Mouse (Mus musculus) intestine, embryonic 14.5 days (tissue): Measurements from ENCODE around the gene Crygb. TPM values are rescaled to one million over a fixed set of nuclear protein-coding genes. Genes with fewer than 3 reads are reported as not detected.
"Not testable (repeated sequence)": the region's sequence is repeated elsewhere in the genome, so short reads cannot be mapped to it uniquely, and the experiment has no call there.

Source experiments
- ATAC-seq: fragments of 200-750 bp; cut with Nextera tagmentation; replicated peaks from 2 replicates; pipeline ENCODE4 v1.8.0; 2017; ENCODE audit warnings: low read depth, moderate number of reproducible peaks, moderate TSS enrichment, moderate library complexity; ENCODE audit not compliant: low FRiP score, low TSS enrichment
- DNase-seq: peaks from one replicate; pipeline ENCODE4 v3.0.0-alpha.2; 2018; ENCODE audit warnings: low spot score
- H3K27ac ChIP-seq: fragments of 300-500 bp; sonication (generic); 2 replicates; pipeline ENCODE4 v1.5.1; 2014; ENCODE audit warnings: low read depth, mild to moderate bottlenecking, control low read depth
- H3K27me3 ChIP-seq: fragments of 300-500 bp; sonication (generic); replicated peaks from 2 replicates; pipeline ENCODE4 v1.6.1; 2014; ENCODE audit warnings: low read length, control low read depth; ENCODE audit not compliant: control insufficient read depth, insufficient read depth
- H3K36me3 ChIP-seq: fragments of 300-500 bp; sonication (generic); 2 replicates; pipeline ENCODE4 v1.6.1; 2014; ENCODE audit warnings: low read length, control low read depth; ENCODE audit not compliant: control insufficient read depth, insufficient read depth
- H3K4me1 ChIP-seq: fragments of 300-500 bp; sonication (generic); replicated peaks from 2 replicates; pipeline ENCODE4 v1.6.1; 2014; ENCODE audit warnings: low read length, control low read depth, mixed read lengths; ENCODE audit not compliant: control insufficient read depth, insufficient read depth
- H3K4me2 ChIP-seq: fragments of 300-500 bp; sonication (generic); 2 replicates; pipeline ENCODE4 v1.6.1; 2014; ENCODE audit warnings: low read length
- H3K4me3 ChIP-seq: fragments of 300-500 bp; sonication (generic); 2 replicates; pipeline ENCODE4 v1.5.1; 2014; ENCODE audit warnings: low read depth, low read length, control low read depth, mixed read lengths
- H3K9ac ChIP-seq: fragments of 300-500 bp; sonication (generic); 2 replicates; pipeline ENCODE4 v1.6.1; 2014; ENCODE audit warnings: mild to moderate bottlenecking, low read length
- H3K9me3 ChIP-seq: fragments of 300-500 bp; sonication (generic); 2 replicates; pipeline ENCODE4 v1.6.1; 2016; ENCODE audit warnings: low read length, control low read depth; ENCODE audit not compliant: control insufficient read depth
- WGBS: fragments of 180-500 bp; shearing (Covaris S2); extraction: QIAGEN DNeasy Blood & Tissue Kit; methylation state at CpG from one replicate; pipeline ENCODE4 v1.1.7; 2014; 5-methylcytosine and 5-hydroxymethylcytosine counted together
- polyA plus RNA-seq: library from polyadenylated mRNA; unstranded; fragments of >200 nt; fragmentation: Nextera tagmentation; extraction: Ambion mirVana; gene quantifications from 2 replicates; pipeline ENCODE4 v1.2.1, GENCODE M21; 2014

Crygb gene
- polyA plus RNA-seq, 1 experiment from 2014 or later: not detected

DNA sequence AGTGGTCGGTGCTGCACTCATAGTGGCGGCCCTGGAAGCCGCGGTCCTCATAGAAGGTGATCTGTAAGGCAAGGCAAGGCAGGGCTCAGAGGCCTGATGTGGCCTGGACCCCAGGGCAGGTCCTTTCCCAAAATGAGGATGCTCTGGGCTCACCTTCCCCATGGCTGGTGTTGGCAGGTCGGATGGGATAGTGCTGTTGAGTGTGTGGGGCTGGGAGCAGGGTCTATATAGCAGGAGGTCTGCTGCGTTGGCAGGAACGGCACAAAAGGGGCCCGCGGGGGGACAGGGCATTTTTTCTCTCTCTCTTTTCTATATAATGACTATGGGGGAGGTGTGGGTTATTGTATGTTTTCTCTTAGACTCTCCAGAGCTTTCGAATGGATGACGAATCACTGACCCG lies 31.1 kb downstream of the Crygb start, which contains the start of gene Cryge:
TSS of gene Cryge (minus strand) at position 198 of the 400 bp plus-strand sequence.
- H3K27ac ChIP-seq, DNase-seq, H3K4me1 ChIP-seq, H3K36me3 ChIP-seq, H3K4me2 ChIP-seq, H3K9ac ChIP-seq, ATAC-seq, H3K27me3 ChIP-seq, H3K4me3 ChIP-seq, H3K9me3 ChIP-seq: not testable (repeated sequence)
- 74% methylated on average over 10 of the region's 12 CpGs for WGBS

DNA sequence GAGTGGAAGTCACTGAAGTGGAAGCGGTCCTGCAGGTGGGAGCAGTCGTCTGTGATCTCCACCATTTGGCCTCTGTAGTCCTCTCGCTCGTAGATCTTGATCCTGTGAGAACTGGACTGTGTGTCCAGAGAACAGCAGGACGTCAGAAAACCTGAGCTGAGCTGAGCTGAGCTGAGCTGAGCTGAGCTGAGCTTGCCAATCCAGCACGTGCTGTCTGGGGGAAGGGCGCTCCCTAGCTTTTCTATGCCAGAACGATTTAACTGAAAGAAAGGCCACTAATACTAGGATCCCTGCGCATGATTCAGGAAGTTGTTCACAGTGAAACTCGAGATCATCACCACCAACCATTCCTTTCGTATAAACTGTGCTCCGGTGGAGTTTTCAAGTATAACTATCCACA lies 33.3 kb downstream of the Crygb start:
- H3K4me2 ChIP-seq: no peak overlapping the region
- DNase-seq (no peak), ATAC-seq (no peak)
- no peaks in the 10 kb centered on the region for H3K36me3 ChIP-seq
- no peaks in the 10 kb centered on the region for H3K4me1 ChIP-seq
- H3K27ac ChIP-seq: no peak overlapping the region
- 57% methylated on average over 12 of the region's 12 CpGs for WGBS
- H3K27me3 ChIP-seq: no peaks in the 10 kb centered on the region
- no peak overlapping the region for H3K4me3 ChIP-seq
- H3K9me3 ChIP-seq: 0 out of 2 replicates have a peak, but pooled peaks cover 4% of the 10 kb centered on the region
- no peak overlapping the region for H3K9ac ChIP-seq

GRCm38 (mm10) chr1:65046401-65047109 lies 35.5 kb downstream of the Crygb start:
- 35% methylated on average over 8 of the region's 8 CpGs for WGBS

GRCm38 (mm10) chr1:65043433-65043832 lies 38.7 kb downstream of the Crygb start:
- H3K27me3 ChIP-seq: no peaks in the 10 kb centered on the region
- H3K9me3 ChIP-seq: no peaks in the 10 kb centered on the region
- WGBS: 92% methylated on average over 2 of the region's 2 CpGs
- H3K9ac ChIP-seq: no peak overlapping the region
- no peaks in the 10 kb centered on the region for H3K4me1 ChIP-seq
- H3K4me2 ChIP-seq: no peak overlapping the region
- no peak overlapping the region for H3K27ac ChIP-seq
- H3K4me3 ChIP-seq: no peak overlapping the region
- DNase-seq (no peak), ATAC-seq (no peak)
- no peaks in the 10 kb centered on the region for H3K36me3 ChIP-seq

More at GRCm38 (mm10) chr1:65046401-65047109, 35.5 kb downstream of the Crygb start:
- DNase-seq: no peak
- H3K4me3 ChIP-seq: no peak overlapping the region
- no peak overlapping the region for H3K9ac ChIP-seq
- no peak overlapping the region for H3K27ac ChIP-seq
- H3K4me2 ChIP-seq: no peak overlapping the region
- no peaks in the 10 kb centered on the region for H3K36me3 ChIP-seq
- H3K27me3 ChIP-seq: no peaks in the 10 kb centered on the region
- H3K4me1 ChIP-seq: no peaks in the 10 kb centered on the region
- no peaks in the 10 kb centered on the region for H3K9me3 ChIP-seq
- ATAC-seq: no peak

DNA sequence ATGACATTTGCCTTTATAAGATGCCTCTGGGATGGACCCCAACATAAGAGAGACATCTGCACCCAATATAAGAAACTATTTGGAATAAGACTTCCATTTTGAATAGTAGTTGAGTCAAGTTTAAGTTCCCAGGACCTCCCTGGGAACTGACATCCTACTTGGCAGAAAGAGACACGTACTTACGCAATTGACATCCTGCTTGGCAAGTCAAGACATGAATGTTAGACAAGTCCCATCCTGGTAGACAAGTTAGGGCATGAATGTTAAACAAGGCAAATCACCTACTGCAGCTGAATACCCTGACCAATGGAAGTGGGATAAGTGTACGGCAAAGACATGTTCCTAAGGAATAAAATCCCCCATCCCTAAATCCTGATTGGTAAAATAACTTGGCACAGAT lies 40.3 kb downstream of the Crygb start:
- Histone ChIP-seq H3K9me3 (no peaks in the 10 kb centered on the region), H3K4me1 (no peaks in the 10 kb centered on the region), H3K27me3 (no peaks in the 10 kb centered on the region), H3K4me3 (no peak overlapping the region), H3K36me3 (no peaks in the 10 kb centered on the region), H3K27ac (no peak overlapping the region), H3K9ac (no peak overlapping the region), H3K4me2 (no peak overlapping the region)
- ATAC-seq (no peak), DNase-seq (no peak)
- 96% methylated on average over 3 of the region's 3 CpGs for WGBS

DNA sequence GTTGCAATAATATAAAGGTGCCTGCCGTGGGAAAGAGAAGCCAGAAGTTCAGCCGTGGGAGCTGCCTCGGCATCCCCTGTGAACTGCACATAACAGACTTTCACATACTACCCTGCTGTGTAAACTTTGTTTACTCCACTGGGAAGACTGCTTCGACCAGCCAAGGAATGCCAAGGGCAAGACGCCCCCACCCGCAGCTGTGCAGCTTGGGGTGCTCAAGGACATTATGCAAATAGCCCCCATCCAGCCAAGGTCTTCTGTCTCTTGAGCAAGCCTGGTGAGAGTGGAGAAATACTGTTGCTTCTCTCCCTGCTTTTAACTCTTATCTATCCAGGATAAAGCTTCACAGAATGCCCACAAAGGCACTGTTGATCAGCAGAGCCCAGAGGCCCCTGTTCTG lies 41.3 kb downstream of the Crygb start:
- ATAC-seq: no peak
- no peak overlapping the region for H3K4me2 ChIP-seq
- no peaks in the 10 kb centered on the region for H3K27me3 ChIP-seq
- no peak overlapping the region for H3K9ac ChIP-seq
- H3K4me1 ChIP-seq: no peaks in the 10 kb centered on the region
- no peak for DNase-seq
- no peak overlapping the region for H3K4me3 ChIP-seq
- H3K9me3 ChIP-seq: no peaks in the 10 kb centered on the region
- H3K27ac ChIP-seq: no peak overlapping the region
- H3K36me3 ChIP-seq: no peaks in the 10 kb centered on the region
- 53% methylated on average over 6 of the region's 6 CpGs for WGBS

GRCm38 (mm10) chr1:65039679-65040078 lies 42.4 kb downstream of the Crygb start:
- Histone ChIP-seq H3K9me3 (no peaks in the 10 kb centered on the region), H3K9ac (no peak overlapping the region), H3K4me2 (no peak overlapping the region), H3K4me3 (no peak overlapping the region), H3K36me3 (no peaks in the 10 kb centered on the region), H3K27ac (no peak overlapping the region), H3K27me3 (no peaks in the 10 kb centered on the region), H3K4me1 (no peaks in the 10 kb centered on the region)
- WGBS: 70% methylated on average over 3 of the region's 3 CpGs
- no peak for ATAC-seq
- no peak for DNase-seq

DNA sequence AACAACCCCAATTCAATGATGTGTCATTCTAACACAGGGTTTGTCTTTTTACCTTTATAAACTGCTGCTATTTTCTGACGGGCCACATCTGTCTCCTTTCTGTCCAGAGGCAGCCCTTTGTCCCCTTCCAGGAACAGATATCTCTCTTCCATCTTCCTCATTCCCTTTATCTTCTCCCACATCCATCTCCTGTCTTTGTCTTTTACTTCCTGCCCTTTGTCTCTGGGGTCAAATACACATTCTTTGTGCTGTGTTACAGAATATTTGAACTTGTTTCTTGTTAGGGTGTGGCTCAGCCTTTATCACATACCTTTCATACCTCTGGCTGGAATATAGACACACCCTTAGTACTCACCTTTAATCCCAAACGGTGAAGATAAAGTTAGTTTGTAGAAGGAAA lies 44.5 kb downstream of the Crygb start:
- WGBS: 68% methylated on average over 2 of the region's 2 CpGs
- H3K36me3 ChIP-seq: no peaks in the 10 kb centered on the region
- ATAC-seq: no peak

DNA sequence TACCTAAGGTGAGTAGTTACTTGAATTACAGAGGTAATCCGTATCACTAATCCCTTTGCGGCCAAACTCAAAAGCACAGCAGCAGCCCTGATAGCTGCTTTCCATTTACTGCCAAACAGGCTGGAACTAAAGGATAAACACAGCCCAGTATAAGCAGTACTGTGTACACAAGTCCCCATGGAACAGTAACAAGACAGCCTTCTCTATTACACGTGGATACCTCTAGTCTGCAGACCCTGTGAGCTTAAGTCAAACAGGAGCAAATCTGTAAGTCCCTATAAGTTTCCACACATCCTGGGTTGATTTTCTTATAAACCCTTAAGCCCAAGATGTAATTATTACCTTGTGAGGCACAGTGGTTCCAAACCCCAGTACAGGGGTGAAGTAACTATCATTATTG lies 46.6 kb downstream of the Crygb start:
- Histone ChIP-seq H3K27me3 (no peaks in the 10 kb centered on the region), H3K4me3 (no peak overlapping the region), H3K9me3 (no peaks in the 10 kb centered on the region), H3K9ac (no peak overlapping the region), H3K36me3 (no peaks in the 10 kb centered on the region), H3K27ac (no peak overlapping the region), H3K4me1 (no peaks in the 10 kb centered on the region), H3K4me2 (no peak overlapping the region)
- no peak for ATAC-seq
- no peak for DNase-seq
- WGBS: 12% methylated on average over 3 of the region's 3 CpGs

More for the DNA sequence above, 44.5 kb downstream of the Crygb start:
- no peak overlapping the region for H3K4me3 ChIP-seq
- H3K4me1 ChIP-seq: no peaks in the 10 kb centered on the region
- no peak overlapping the region for H3K27ac ChIP-seq
- H3K9me3 ChIP-seq: no peaks in the 10 kb centered on the region
- H3K4me2 ChIP-seq: no peak overlapping the region
- no peaks in the 10 kb centered on the region for H3K27me3 ChIP-seq
- no peak for DNase-seq
- H3K9ac ChIP-seq: no peak overlapping the region
